Mouse (Mus musculus) embryo, embryonic 11 days (tissue): ENCODE measurements around the gene Olfr118.
"Not testable (repeated sequence)": the region's sequence is repeated elsewhere in the genome, so short reads cannot be mapped to it uniquely, and the experiment has no call there.

Experiments
- DNase-seq: peaks from one replicate; pipeline ENCODE4 v3.0.0-alpha.2; 2015

Olfr118 gene

GRCm38 (mm10) chr17:37666688-37667087, at the start of gene Olfr118:
Gene Olfr118 (plus strand): TSS chr17:37666988.
- no peak for DNase-seq

GRCm38 (mm10) chr17:37627009-37627408, 39.8 kb upstream of the Olfr118 start, which contains the start of the genes Olfr115 and Olfr116:
Gene Olfr115 (minus strand): TSS chr17:37627109.
Gene Olfr116 (minus strand): TSS chr17:37627199.
- no peak for DNase-seq

GRCm38 (mm10) chr17:37663682-37664081, 3.1 kb upstream of the Olfr118 start, which contains the start of gene Olfr117:
Gene Olfr117 (minus strand): TSS chr17:37663782.
- no peak for DNase-seq

DNA sequence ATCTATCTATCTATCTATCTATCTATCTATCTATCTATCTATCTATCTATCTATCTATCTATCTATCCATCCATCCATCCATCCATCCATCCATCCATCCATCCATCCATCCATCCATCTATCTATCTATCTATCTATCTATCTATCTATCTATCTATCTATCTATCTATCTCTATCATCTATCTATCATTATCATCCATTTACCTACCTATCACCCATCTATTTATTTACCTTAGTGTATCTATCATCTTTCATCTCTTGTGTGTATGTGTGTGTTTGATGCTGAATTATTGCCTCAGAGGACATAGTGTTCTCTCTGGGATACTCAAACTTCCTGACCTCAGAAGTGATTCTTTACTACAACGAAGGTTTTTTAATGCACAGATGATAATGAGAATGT, 29.5 kb downstream of the Olfr118 start, which contains the start of gene Olfr119:
Olfr119 (plus strand) TSS at position 301 of the 400 bp plus-strand sequence.
- DNase-seq = not testable (repeated sequence)

DNA sequence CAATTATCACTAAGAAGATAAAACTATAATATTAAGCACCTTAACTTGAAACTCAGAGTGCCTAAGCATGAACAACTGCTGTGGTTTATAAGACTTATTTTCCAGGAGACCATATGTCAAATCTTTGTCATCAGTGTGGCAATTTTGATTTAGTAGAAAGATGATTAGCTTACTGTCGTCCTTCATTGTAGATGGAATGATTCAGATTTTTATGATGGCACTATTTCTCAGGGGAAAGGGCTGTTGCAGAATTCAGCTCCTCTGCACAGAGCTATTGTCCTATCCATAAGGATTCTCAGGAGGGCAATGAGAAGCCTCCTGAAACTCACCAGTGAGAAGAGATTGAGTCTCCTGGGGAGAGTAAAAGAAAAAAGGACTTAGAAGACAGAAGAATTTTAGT, 54.7 kb downstream of the Olfr118 start, which contains the start of gene Olfr120:
Olfr120 (plus strand) TSS at position 301 of the 400 bp plus-strand sequence.
- DNase-seq = no peak
